Mouse (Mus musculus) liver, embryonic 13.5 days (tissue): ENCODE measurements around the gene Clnk. TPM values are rescaled to one million over a fixed set of nuclear protein-coding genes. Genes with fewer than 3 reads are reported as not detected.
"Not testable (repeated sequence)": the region's sequence is repeated elsewhere in the genome, so short reads cannot be mapped to it uniquely, and the experiment has no call there.

ENCODE experiments used
- ATAC-seq: fragments of 200-750 bp; cut with Nextera tagmentation; 2 replicates; pipeline ENCODE4 v1.8.0; 2017; ENCODE audit warnings: low read depth, mild to moderate bottlenecking, moderate number of reproducible peaks, moderate library complexity
- DNase-seq: peaks from one replicate; pipeline ENCODE4 v3.0.0; 2022
- H3K27ac ChIP-seq: fragments of 300-500 bp; sonication (generic); 2 replicates; pipeline ENCODE4 v1.5.1; 2015; ENCODE audit warnings: moderate library complexity, mild to moderate bottlenecking, inconsistent platforms
- H3K27me3 ChIP-seq: fragments of 300-500 bp; sonication (generic); 2 replicates; pipeline ENCODE4 v1.6.1; 2015; ENCODE audit warnings: mild to moderate bottlenecking, inconsistent platforms
- H3K36me3 ChIP-seq: fragments of 300-500 bp; sonication (generic); 2 replicates; pipeline ENCODE4 v1.6.1; 2015; ENCODE audit warnings: mild to moderate bottlenecking, inconsistent platforms
- H3K4me1 ChIP-seq: fragments of 300-500 bp; sonication (generic); replicated peaks from 2 replicates; pipeline ENCODE4 v1.6.1; 2015; ENCODE audit warnings: inconsistent platforms
- H3K4me2 ChIP-seq: fragments of 300-500 bp; sonication (generic); 2 replicates; pipeline ENCODE4 v1.6.1; 2015; ENCODE audit warnings: inconsistent platforms, mild to moderate bottlenecking, moderate library complexity
- H3K4me3 ChIP-seq: fragments of 300-500 bp; sonication (generic); replicated peaks from 2 replicates; pipeline ENCODE4 v1.5.1; 2015; ENCODE audit warnings: mild to moderate bottlenecking, inconsistent platforms
- H3K9ac ChIP-seq: fragments of 300-500 bp; sonication (generic); 2 replicates; pipeline ENCODE4 v1.6.1; 2015; ENCODE audit warnings: mild to moderate bottlenecking, inconsistent platforms
- H3K9me3 ChIP-seq: fragments of 300-500 bp; sonication (generic); replicated peaks from 2 replicates; pipeline ENCODE4 v1.6.1; 2016; ENCODE audit warnings: inconsistent platforms
- WGBS: fragments of 180-500 bp; shearing (Covaris S2); methylation state at CpG from one replicate; pipeline ENCODE4 v1.1.7; 2015; ENCODE audit not compliant: insufficient replicate concordance; 5-methylcytosine and 5-hydroxymethylcytosine counted together
- polyA plus RNA-seq: library from polyadenylated mRNA; unstranded; fragments of >200 nt; fragmentation: Nextera tagmentation; extraction: Ambion mirVana; gene quantifications from 2 replicates; pipeline ENCODE4 v1.2.1, GENCODE M21; 2015

Clnk gene
- polyA plus RNA-seq, result not detected in 2 replicates

- Histone ChIP-seq H3K36me3 (no peaks in the 10 kb centered on the region), H3K4me3 (no peak within 1 kb of the TSS), H3K27me3 (no peaks in the 10 kb centered on the region), H3K4me1 (no peaks in the 10 kb centered on the region), H3K27ac (no peak within 1 kb of the TSS), H3K4me2 (no peak within 1 kb of the TSS), H3K9ac (no peak within 1 kb of the TSS), H3K9me3 (no peaks in the 10 kb centered on the region)
- WGBS, result 28% methylated on average over 11 of the region's 11 CpGs
- DNase-seq (no peak), ATAC-seq (no peak)
Observed at GRCm38 (mm10) chr5:38876622-38877021, at the start of gene Clnk. Gene Clnk, minus strand, starts transcription at chr5:38876812.

DNA sequence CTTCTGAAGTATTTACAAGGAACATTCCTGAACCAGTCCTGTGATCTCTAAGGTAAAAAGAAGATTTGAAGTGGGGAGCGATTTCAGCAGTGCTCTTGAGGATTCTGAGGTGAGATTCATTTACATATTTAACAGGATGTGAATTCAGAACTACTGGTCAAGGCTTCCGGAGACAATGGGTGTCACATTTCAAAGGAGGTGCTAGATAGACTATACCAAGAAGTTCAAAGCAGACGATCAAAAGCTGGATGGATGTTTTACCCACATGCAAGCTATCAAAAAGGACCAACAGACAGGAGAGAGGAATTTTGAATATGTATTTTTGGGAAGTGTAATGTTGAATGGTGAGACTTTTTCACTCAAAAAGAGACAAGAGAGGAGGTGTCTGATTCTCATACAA, 28.7 kb upstream of the Clnk start:
- H3K27ac ChIP-seq, result no peak overlapping the region
- DNase-seq (no peak), ATAC-seq (no peak)
- no peak overlapping the region for H3K4me2 ChIP-seq
- no peaks in the 10 kb centered on the region for H3K27me3 ChIP-seq
- H3K4me3 ChIP-seq, result no peak overlapping the region
- no peak overlapping the region for H3K9ac ChIP-seq
- no peaks in the 10 kb centered on the region for H3K4me1 ChIP-seq
- WGBS, result 37% methylated on average over 3 of the region's 3 CpGs
- H3K9me3 ChIP-seq, result no peaks in the 10 kb centered on the region
- H3K36me3 ChIP-seq, result no peaks in the 10 kb centered on the region

GRCm38 (mm10) chr5:38904528-38905044, 28.0 kb upstream of the Clnk start:
- no peak for ATAC-seq
- Histone ChIP-seq H3K4me3 (no peak overlapping the region), H3K9me3 (no peaks in the 10 kb centered on the region), H3K4me2 (no peak overlapping the region), H3K36me3 (no peaks in the 10 kb centered on the region), H3K27me3 (no peaks in the 10 kb centered on the region), H3K27ac (no peak overlapping the region), H3K9ac (no peak overlapping the region), H3K4me1 (no peaks in the 10 kb centered on the region)
- DNase-seq, result no peak
- WGBS, result 64% methylated on average over 3 of the region's 3 CpGs

- no peak for DNase-seq
- Histone ChIP-seq H3K27me3 (no peaks in the 10 kb centered on the region), H3K36me3 (no peaks in the 10 kb centered on the region), H3K27ac (no peak overlapping the region), H3K4me3 (no peak overlapping the region), H3K4me2 (no peak overlapping the region), H3K9me3 (no peaks in the 10 kb centered on the region), H3K9ac (no peak overlapping the region), H3K4me1 (no peaks in the 10 kb centered on the region)
- 56% methylated on average over 3 of the region's 3 CpGs for WGBS
- no peak for ATAC-seq
Observed at GRCm38 (mm10) chr5:38902889-38903288, 26.3 kb upstream of the Clnk start.

DNA sequence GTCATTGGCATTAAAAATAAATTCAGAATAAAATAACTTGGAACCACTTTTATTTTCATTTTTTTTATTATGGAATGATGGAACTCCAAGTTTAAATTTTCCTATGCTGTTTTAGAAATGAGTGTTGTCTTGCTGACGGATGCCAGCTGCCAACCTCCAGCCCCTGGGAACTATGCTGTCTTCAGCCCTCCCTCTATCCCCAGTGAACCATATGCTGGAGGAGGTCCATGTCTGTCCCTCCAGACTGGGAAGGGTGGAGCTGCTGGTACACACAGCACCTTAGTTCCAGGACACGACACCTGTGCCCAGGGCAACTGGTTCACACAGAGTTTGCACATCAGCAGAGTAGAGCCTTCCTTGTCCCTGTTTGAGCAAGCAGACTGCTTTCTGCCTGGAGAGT, 22.4 kb upstream of the Clnk start:
- 53% methylated on average over 2 of the region's 2 CpGs for WGBS
- Histone ChIP-seq H3K4me1 (no peaks in the 10 kb centered on the region), H3K36me3 (no peaks in the 10 kb centered on the region), H3K27me3 (no peaks in the 10 kb centered on the region), H3K27ac (no peak overlapping the region), H3K4me2 (no peak overlapping the region), H3K4me3 (no peak overlapping the region), H3K9me3 (no peaks in the 10 kb centered on the region; the same call in 1 of the 2 replicates), H3K9ac (no peak overlapping the region)
- DNase-seq (no peak), ATAC-seq (no peak)

- Histone ChIP-seq H3K9me3 (no peaks in the 10 kb centered on the region), H3K4me1 (no peaks in the 10 kb centered on the region), H3K4me2 (no peak overlapping the region), H3K4me3 (no peak overlapping the region), H3K27me3 (no peaks in the 10 kb centered on the region), H3K27ac (no peak overlapping the region), H3K9ac (no peak overlapping the region), H3K36me3 (no peaks in the 10 kb centered on the region)
- 69% methylated on average over 1 of the region's 1 CpGs for WGBS
- ATAC-seq, result no peak
- no peak for DNase-seq
Observed at GRCm38 (mm10) chr5:38888646-38889045, 12.0 kb upstream of the Clnk start.

- no peak overlapping the region for H3K4me2 ChIP-seq
- H3K36me3 ChIP-seq, result no peaks in the 10 kb centered on the region
- ATAC-seq (no peak), DNase-seq (no peak)
- H3K4me1 ChIP-seq, result no peaks in the 10 kb centered on the region
- H3K9ac ChIP-seq, result no peak overlapping the region
- H3K4me3 ChIP-seq, result no peak overlapping the region
- H3K9me3 ChIP-seq, result no peaks in the 10 kb centered on the region
- no peaks in the 10 kb centered on the region for H3K27me3 ChIP-seq
- no peak overlapping the region for H3K27ac ChIP-seq
- 59% methylated on average over 2 of the region's 2 CpGs for WGBS
Observed at GRCm38 (mm10) chr5:38886623-38887275, 10.1 kb upstream of the Clnk start.

- H3K4me1 ChIP-seq, H3K27me3 ChIP-seq, H3K4me2 ChIP-seq, H3K9ac ChIP-seq, H3K36me3 ChIP-seq, DNase-seq, H3K9me3 ChIP-seq, H3K4me3 ChIP-seq, H3K27ac ChIP-seq, ATAC-seq: not testable (repeated sequence)
- 75% methylated on average over 1 of the region's 1 CpGs for WGBS
Observed at GRCm38 (mm10) chr5:38882635-38883034, 6.0 kb upstream of the Clnk start.

- Histone ChIP-seq H3K4me2 (no peak overlapping the region), H3K9ac (no peak overlapping the region), H3K4me3 (no peak overlapping the region), H3K27me3 (no peaks in the 10 kb centered on the region), H3K4me1 (no peaks in the 10 kb centered on the region), H3K9me3 (no peaks in the 10 kb centered on the region), H3K27ac (no peak overlapping the region), H3K36me3 (no peaks in the 10 kb centered on the region)
- no peak for ATAC-seq
- no peak for DNase-seq
- WGBS, result 57% methylated on average over 4 of the region's 4 CpGs
Observed at GRCm38 (mm10) chr5:38881728-38882620, 5.4 kb upstream of the Clnk start.

DNA sequence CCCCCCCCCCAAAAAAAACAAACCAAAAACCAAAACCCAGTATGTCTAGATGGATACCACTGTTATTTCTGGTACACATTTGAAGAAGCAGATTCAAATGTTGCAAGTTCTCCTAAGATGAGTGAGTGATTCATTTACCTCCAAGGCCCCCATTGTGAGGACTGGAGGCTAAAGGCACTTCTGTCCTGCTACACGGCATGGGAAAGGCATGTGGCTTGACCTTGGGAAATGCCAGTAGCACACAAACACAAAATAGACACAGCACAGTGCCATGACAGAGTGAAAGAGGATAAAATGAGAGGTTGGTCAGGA, 4.8 kb upstream of the Clnk start:
- Histone ChIP-seq H3K4me2 (no peak overlapping the region), H3K27ac (no peak overlapping the region), H3K4me3 (no peak overlapping the region), H3K9me3 (no peaks in the 10 kb centered on the region), H3K9ac (no peak overlapping the region), H3K4me1 (no peaks in the 10 kb centered on the region), H3K27me3 (no peaks in the 10 kb centered on the region), H3K36me3 (no peaks in the 10 kb centered on the region)
- DNase-seq, result no peak
- no peak for ATAC-seq
- WGBS, result 50% methylated on average over 1 of the region's 1 CpGs

DNA sequence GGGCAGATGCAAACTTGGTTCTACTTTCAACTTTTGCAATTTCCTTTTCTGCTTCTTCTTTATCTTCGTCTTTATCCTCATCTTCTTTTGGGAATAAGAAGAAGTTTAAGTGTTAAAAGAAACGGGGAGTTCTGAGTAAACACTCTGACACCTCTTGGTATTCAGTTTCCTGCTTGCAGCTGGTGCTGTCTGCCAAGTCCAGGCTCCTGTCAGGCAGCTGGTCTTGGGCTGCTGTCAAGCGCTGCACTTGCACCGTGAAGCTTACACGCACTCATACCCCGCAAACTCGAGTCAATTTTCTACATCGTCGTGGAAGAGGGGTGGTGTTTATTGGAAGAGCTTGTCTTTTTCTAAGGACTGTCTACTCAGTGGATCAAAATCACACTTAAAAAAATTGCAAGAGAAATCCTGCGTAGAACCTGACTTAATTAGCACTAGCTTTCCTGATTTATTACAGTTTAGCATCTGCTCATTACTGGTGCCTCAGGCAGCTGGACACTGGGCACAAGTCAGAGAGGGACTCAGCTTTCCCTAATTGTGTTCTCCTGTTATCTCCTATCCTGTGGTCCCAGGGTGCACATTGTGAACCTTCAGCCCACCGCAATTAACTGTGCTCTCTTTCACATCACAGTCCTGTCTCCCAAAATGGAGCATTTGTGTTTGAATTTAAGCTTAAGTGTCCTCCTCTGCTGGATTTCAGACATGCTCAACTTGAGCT, 3.5 kb upstream of the Clnk start:
- WGBS, result 42% methylated on average over 11 of the region's 11 CpGs
- no peaks in the 10 kb centered on the region for H3K36me3 ChIP-seq
- no peaks in the 10 kb centered on the region for H3K9me3 ChIP-seq
- H3K4me1 ChIP-seq, result no peaks in the 10 kb centered on the region
- H3K27ac ChIP-seq, result no peak overlapping the region
- DNase-seq (no peak), ATAC-seq (no peak)
- no peaks in the 10 kb centered on the region for H3K27me3 ChIP-seq
- H3K9ac ChIP-seq, result no peak overlapping the region
- no peak overlapping the region for H3K4me2 ChIP-seq
- H3K4me3 ChIP-seq, result no peak overlapping the region
